Mouse (Mus musculus) yolk sac, embryonic 10.5 days (tissue): ENCODE measurements around the gene Mmrn2.

Experiments
- DNase-seq: peaks from one replicate; pipeline ENCODE4 v3.0.0-alpha.2; 2017; ENCODE audit warnings: low spot score

The Mmrn2 gene

GRCm38 (mm10) chr14:34375415-34375904 lies at the start of gene Mmrn2:
Mmrn2 (plus strand) TSS chr14:34375465.
- no peak for DNase-seq

GRCm38 (mm10) chr14:34326606-34327005 lies 48.7 kb upstream of the Mmrn2 start:
- DNase-seq, result no peak

GRCm38 (mm10) chr14:34327618-34328017 lies 47.6 kb upstream of the Mmrn2 start:
- no peak for DNase-seq

- no peak for DNase-seq
Observed at GRCm38 (mm10) chr14:34330657-34331158, 44.6 kb upstream of the Mmrn2 start.

- no peak for DNase-seq
Observed at GRCm38 (mm10) chr14:34331886-34332285, 43.4 kb upstream of the Mmrn2 start.

- no peak for DNase-seq
Observed at GRCm38 (mm10) chr14:34332476-34332875, 42.8 kb upstream of the Mmrn2 start.

- DNase-seq, result no peak
Observed at GRCm38 (mm10) chr14:34339446-34339845, 35.8 kb upstream of the Mmrn2 start.

GRCm38 (mm10) chr14:34341993-34342392 lies 33.3 kb upstream of the Mmrn2 start:
- no peak for DNase-seq

GRCm38 (mm10) chr14:34343078-34343477 lies 32.2 kb upstream of the Mmrn2 start:
- DNase-seq, result no peak

- DNase-seq, result no peak
Observed at GRCm38 (mm10) chr14:34344361-34344760, 30.9 kb upstream of the Mmrn2 start.

GRCm38 (mm10) chr14:34345771-34346566 lies 29.3 kb upstream of the Mmrn2 start:
- peak; percentile 32 for DNase-seq

- no peak for DNase-seq
Observed at GRCm38 (mm10) chr14:34347084-34347483, 28.2 kb upstream of the Mmrn2 start.

- no peak for DNase-seq
Observed at GRCm38 (mm10) chr14:34348301-34348700, 27.0 kb upstream of the Mmrn2 start.

GRCm38 (mm10) chr14:34349007-34349406 lies 26.3 kb upstream of the Mmrn2 start:
- DNase-seq, result peak; percentile 50

- DNase-seq, result no peak
Observed at GRCm38 (mm10) chr14:34351660-34352059, 23.6 kb upstream of the Mmrn2 start.

GRCm38 (mm10) chr14:34352523-34352922 lies 22.7 kb upstream of the Mmrn2 start:
- no peak for DNase-seq

GRCm38 (mm10) chr14:34353326-34353725 lies 21.9 kb upstream of the Mmrn2 start:
- no peak for DNase-seq

GRCm38 (mm10) chr14:34354456-34354855 lies 20.8 kb upstream of the Mmrn2 start:
- DNase-seq, result no peak

- DNase-seq, result no peak
Observed at GRCm38 (mm10) chr14:34355301-34355700, 20.0 kb upstream of the Mmrn2 start, which contains the start of gene Fam25c. Fam25c (minus strand) TSS chr14:34355433.

GRCm38 (mm10) chr14:34357671-34358455 lies 17.4 kb upstream of the Mmrn2 start:
- no peak for DNase-seq

- DNase-seq, result no peak
Observed at GRCm38 (mm10) chr14:34359676-34360244, 15.5 kb upstream of the Mmrn2 start.

- peak; percentile 47 for DNase-seq
Observed at GRCm38 (mm10) chr14:34360251-34360650, 15.0 kb upstream of the Mmrn2 start.
